Mouse (Mus musculus) frontal cortex, adult 2 months (tissue): ENCODE data around the gene Mmp23. TPM values are rescaled to one million over a fixed set of nuclear protein-coding genes. Genes with fewer than 3 reads are reported as not detected.
A peak's percentile ranks its signal among the peaks of the same experiment; 100 is the strongest.
"Not testable (repeated sequence)": the region's sequence is repeated elsewhere in the genome, so short reads cannot be mapped to it uniquely, and the experiment has no call there.

ENCODE experiments used
- DNase-seq, 2 experiments: peaks; one replicate each; pipeline ENCODE4 v3.0.0; 2022; ENCODE audit warnings: low spot score in 1 of 2; ENCODE audit errors: extremely low spot score in 1 of 2
- polyA plus RNA-seq: library from polyadenylated mRNA; depleted of rRNA; stranded (reverse); fragments of >200 nt; gene quantifications from 2 replicates; pipeline ENCODE4 v1.2.3, GENCODE M21; 2012

Mmp23 gene
- polyA plus RNA-seq, 1 experiment = 4.6 TPM

- DNase-seq = no peak
Observed at GRCm38 (mm10) chr4:155656214-155656751, 3.1 kb upstream of the Mmp23 start.

GRCm38 (mm10) chr4:155654456-155655298 is 1.5 kb upstream of the Mmp23 start:
- no peak for DNase-seq

GRCm38 (mm10) chr4:155654183-155654455 is 935 bp upstream of the Mmp23 start:
- no peak for DNase-seq

- DNase-seq = peak in 1 of 2 experiments; percentile 42
Observed at GRCm38 (mm10) chr4:155653451-155654182, 433 bp upstream of the Mmp23 start.

GRCm38 (mm10) chr4:155652283-155653085 is 700 bp downstream of the Mmp23 start:
- no peak for DNase-seq

- no peak for DNase-seq
Observed at GRCm38 (mm10) chr4:155651553-155652269, 1.5 kb downstream of the Mmp23 start.

GRCm38 (mm10) chr4:155649355-155649754 is 3.8 kb downstream of the Mmp23 start:
- DNase-seq = no peak

GRCm38 (mm10) chr4:155645721-155646120 is 7.5 kb downstream of the Mmp23 start:
- no peak for DNase-seq

- DNase-seq = not testable (repeated sequence)
Observed at GRCm38 (mm10) chr4:155645308-155645707, 7.9 kb downstream of the Mmp23 start, which contains the start of gene Gm10563. Gm10563 (minus strand) TSS chr4:155645408.

- no peak for DNase-seq
Observed at GRCm38 (mm10) chr4:155643531-155643930, 9.7 kb downstream of the Mmp23 start.

- no peak for DNase-seq
Observed at GRCm38 (mm10) chr4:155635766-155636499, 17.3 kb downstream of the Mmp23 start.

GRCm38 (mm10) chr4:155630267-155630666 is 22.9 kb downstream of the Mmp23 start:
- DNase-seq = no peak

GRCm38 (mm10) chr4:155624338-155625291 is 28.6 kb downstream of the Mmp23 start, which contains the start of gene Cdk11b:
Cdk11b (plus strand) TSS chr4:155624854.
- peak; percentile 94 to 98 for DNase-seq

GRCm38 (mm10) chr4:155618321-155618720 is 34.9 kb downstream of the Mmp23 start:
- no peak for DNase-seq

GRCm38 (mm10) chr4:155613264-155613663 is 39.9 kb downstream of the Mmp23 start:
- DNase-seq = no peak

GRCm38 (mm10) chr4:155611860-155612259 is 41.3 kb downstream of the Mmp23 start:
- no peak for DNase-seq

- DNase-seq = no peak
Observed at GRCm38 (mm10) chr4:155606825-155607224, 46.4 kb downstream of the Mmp23 start.

- no peak for DNase-seq
Observed at GRCm38 (mm10) chr4:155605132-155605531, 48.1 kb downstream of the Mmp23 start.
